20 mouse cellular contexts compared by ENCODE assay signal in genomic region chr14:14799861-14800260, GRCm38 (mm10). TPM values are rescaled to one million over a fixed set of nuclear protein-coding genes. Genes with fewer than 3 reads are reported as not detected.
"Had no signal": no experiment of that assay in that cellular context is flagged by ENCODE, and none has a peak within 500 bp of the region (broad histone marks: within the 10 kb centered on the region; RNA-seq: fewer than 3 reads in every experiment).

No protein-coding gene starts in this region.

- H3K9ac ChIP-seq: limb, embryonic 13.5 days; liver, embryonic 13.5 days; lung, embryonic 14.5 days; midbrain, embryonic 12.5 days; midbrain, embryonic 15.5 days; neural tube, embryonic 13.5 days had no signal

- ATAC-seq: intestine, postnatal 0 days; midbrain, embryonic 15.5 days had no signal

- H3K4me2 ChIP-seq: limb, embryonic 13.5 days; liver, embryonic 13.5 days; lung, embryonic 14.5 days; midbrain, embryonic 12.5 days; midbrain, embryonic 15.5 days; neural tube, embryonic 13.5 days had no signal

- DNase-seq: kidney, adult 2 months; kidney, postnatal 25 days; layer of hippocampus, adult 9-11 months; liver; liver, embryonic 13.5 days; lung, embryonic 14.5 days; lung, postnatal 10 days; thymus, adult 18-20 months; thymus, postnatal 36 days had no signal

- H3K36me3 ChIP-seq: liver, embryonic 13.5 days had no signal

- H3K4me1 ChIP-seq: liver, embryonic 13.5 days; midbrain, embryonic 12.5 days; midbrain, embryonic 15.5 days had no signal

- H3K27ac ChIP-seq: kidney, postnatal 0 days; layer of hippocampus, adult 2 months; limb, embryonic 10.5 days; limb, embryonic 13.5 days; liver, embryonic 13.5 days; midbrain, embryonic 12.5 days; midbrain, embryonic 15.5 days; neural tube, embryonic 13.5 days had no signal

- H3K4me3 ChIP-seq: layer of hippocampus, adult 2 months; limb, embryonic 10.5 days; limb, embryonic 13.5 days; liver, embryonic 13.5 days; midbrain, embryonic 12.5 days; midbrain, embryonic 15.5 days; neural tube, embryonic 13.5 days had no signal

- H3K27me3 ChIP-seq: limb, embryonic 13.5 days; liver, embryonic 13.5 days; midbrain, embryonic 12.5 days; midbrain, embryonic 15.5 days; neural tube, embryonic 13.5 days had no signal

- H3K9me3 ChIP-seq: limb, embryonic 10.5 days; limb, embryonic 13.5 days; liver, embryonic 13.5 days; midbrain, embryonic 12.5 days; midbrain, embryonic 15.5 days; neural tube, embryonic 13.5 days had no signal

RNA-seq across cellular contexts. Expression of gene Nek10, which starts 3.4 kb away (rescaled TPM):
- polyA plus RNA-seq: intestine, postnatal 0 days; kidney, adult 2 months; kidney, embryonic 14.5 days; liver, embryonic 13.5 days; liver, embryonic 16.5 days; small intestine, adult 2 months had no signal
